Mouse (Mus musculus): Measurements from ENCODE around the gene Hs3st5.

DNA sequence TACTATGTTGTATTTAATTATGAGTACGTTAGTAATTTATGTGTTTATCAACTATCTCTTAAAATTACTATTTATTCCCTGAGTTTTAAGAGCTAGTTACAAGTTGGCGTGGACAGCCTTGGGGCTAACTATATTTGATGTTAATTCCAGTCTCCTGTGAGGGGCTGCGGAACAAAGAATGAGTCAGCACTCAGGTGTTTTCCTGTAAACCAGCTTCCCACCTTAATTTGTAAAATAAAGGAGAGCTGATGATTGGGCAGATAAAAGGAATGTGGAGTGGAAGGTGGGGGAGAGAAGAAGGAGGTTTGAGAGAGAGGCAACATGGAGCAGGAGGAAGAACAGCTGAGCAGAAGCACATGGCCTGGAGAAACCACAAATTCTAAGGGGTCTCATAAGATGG is 343.6 kb downstream of the Hs3st5 start:
- TF ChIP-seq POLR2A (IDR thresholded peaks at IDR 0.05; ENCODE audit: borderline replicate concordance, control insufficient read depth, low read depth, low read length) (no peak), CTCF (IDR thresholded peaks at IDR 0.05; ENCODE audit: control insufficient read depth, insufficient read depth, low read length) (no peak)

Data from bone marrow, adult 2 months (tissue).